Mouse (Mus musculus): Measurements from ENCODE around the gene Esrra.

Gene Esrra

GRCm38 (mm10) chr19:6940396-6941351 is 19.1 kb upstream of the Esrra start:
- DNase-seq = peak; percentile 77

DNA sequence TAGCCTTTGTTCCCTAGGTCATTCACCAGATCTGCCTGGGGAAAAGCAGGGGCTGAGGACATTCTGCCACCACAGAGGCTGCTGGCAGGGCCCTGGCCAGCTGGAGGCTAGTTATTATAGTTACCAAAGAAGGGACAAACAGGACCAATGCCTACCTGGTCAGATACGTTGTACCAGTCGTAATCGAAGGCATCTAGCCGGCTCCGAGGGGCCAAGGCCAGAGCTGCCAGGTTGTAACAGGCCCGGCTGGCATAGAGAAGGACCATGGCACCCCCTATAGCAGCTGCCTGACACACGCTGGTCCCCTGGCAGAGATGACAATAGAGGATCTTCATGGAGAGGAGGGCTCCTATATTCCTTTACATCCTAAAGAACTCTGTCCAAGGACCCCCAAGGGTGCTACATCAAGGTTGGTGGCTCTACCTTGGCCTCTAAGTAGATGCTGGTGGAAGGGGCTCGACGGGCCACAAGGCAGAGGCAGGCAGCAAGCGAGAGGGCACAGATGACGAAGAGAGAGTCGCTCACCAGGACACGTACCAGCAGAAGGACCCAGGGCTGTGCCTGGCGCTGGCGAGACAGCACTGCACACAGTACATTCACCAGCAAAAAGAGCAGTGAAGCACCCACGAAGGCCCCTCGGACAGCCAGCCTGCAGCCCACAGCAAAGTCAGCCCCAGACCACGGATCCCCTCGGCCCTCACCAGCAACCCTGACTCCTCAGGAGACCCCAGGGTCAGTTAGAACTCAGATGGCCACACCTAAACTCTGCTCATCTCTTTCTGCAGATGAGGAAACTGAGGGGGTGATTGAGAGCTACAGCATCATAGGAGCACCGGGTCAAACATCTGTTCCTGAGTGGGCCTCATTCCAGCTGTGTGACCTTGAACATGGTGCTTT is 17.7 kb upstream of the Esrra start:
- peak; percentile 67 for DNase-seq

- peak; percentile 85 for DNase-seq
Measured at GRCm38 (mm10) chr19:6937541-6938465, 16.2 kb upstream of the Esrra start.

DNA sequence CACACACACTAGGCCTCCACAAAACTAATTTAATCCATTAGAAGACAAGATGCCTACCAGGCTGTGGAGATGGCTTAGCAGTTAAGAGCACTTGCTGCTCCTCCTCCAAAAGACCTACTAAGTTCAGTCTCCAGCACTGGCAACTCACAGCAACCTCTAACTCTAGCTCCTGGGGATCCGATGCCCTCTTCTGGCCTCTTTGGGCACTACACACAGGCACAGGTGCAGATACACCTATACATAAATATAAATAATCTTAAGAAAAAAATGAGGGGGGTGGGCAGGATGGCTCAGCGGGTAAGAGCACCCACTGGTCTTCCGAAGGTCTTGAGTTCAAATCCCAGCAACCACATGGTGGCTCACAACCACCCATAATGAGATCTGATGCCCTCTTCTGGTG is 14.7 kb upstream of the Esrra start:
- peak; percentile 64 for DNase-seq

DNA sequence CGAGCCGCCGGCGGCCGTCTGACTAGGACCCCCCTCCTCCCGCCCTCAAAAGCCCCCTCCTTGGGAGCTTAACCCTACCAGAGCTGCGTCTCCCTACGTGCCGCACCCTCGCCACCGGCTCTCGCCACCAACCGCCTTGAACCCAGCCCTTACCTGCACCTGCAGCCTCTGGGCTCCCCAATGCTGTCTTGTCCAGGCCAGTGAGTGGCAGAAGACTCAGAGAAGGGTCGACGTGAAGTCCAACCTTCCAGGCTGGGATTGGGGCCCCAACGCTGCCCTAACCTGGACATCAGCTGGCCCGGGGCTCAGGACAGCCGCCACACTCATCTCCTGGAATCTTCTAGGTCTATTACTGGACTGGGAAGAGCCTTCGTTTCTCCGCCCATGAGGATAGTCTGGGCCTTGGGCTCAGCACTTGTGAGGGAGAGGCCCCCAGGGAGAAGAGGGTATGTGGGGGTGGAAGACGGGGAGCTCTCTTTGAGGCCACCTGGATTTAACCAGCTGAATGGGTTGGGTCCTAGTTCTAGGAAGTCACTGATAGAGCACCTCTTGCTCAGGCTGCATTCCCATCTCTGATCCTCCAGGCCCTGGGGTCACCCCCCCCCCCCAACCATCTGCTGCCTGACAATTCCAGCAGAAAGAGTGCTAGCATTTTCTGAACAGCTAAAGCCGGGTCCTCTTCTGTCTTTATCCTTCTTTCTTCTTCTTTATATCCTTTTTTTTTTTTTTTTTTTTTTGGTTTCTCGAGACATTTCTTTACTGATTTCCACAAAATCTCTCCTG is 12.8 kb upstream of the Esrra start, which contains the start of gene Kcnk4:
Gene Kcnk4 (minus strand): TSS at position 321 of the 783 bp plus-strand sequence.
- DNase-seq = peak; percentile 62

DNA sequence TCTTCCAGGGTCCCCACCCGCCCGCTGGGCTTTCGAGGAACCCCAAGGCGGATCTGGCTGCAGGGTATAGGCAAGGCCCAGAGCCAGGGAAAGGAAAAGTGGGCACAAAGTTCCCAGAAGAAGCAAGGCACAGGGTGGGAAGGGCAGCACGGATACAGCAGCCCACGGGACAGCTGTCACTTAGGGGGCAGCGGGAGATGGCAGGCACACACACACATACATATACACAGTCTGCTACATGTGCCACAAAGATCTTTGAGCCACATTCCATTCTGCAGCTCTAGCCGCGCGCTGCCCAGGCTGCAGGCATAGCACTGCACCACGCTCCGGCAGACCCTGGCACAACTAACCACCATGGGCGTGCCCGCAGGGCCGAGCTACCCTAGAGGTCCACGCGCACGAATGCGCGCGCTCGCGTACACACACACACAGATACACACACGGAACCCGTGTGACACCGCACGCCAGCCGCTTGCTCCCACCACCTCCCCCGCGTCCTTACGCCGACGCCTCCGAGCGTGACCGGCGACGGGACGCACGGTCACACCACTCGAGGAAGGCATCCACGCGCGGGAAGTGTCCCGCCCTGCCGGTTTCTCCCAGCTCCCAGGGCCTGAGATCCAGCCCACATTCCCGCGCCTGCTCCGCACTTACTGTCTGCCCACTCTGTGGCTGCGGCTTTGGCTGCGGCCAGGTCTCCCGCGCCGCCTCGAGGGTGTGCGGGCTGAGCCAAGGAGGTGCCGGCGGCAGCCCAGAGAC is 12.0 kb upstream of the Esrra start:
- peak; percentile 82 for DNase-seq

DNA sequence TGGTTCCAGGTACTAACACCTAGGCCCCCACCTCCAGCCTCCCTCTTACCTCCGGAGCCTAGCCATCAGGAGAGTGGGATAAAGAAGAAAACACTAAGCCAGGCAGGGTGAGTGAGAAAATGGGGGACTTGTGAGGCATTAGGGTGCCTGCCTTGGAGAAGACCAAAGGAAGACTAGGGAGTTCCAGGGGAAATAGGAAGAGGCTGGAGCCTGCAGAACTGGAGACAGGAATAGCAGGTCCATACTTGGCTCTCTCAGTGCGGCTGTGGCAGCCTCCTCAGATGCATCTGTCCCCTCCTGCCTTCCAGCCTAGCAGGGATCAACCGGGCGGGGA is 11.5 kb upstream of the Esrra start:
- no peak for DNase-seq

GRCm38 (mm10) chr19:6932018-6932417 is 10.4 kb upstream of the Esrra start:
- no peak for DNase-seq

- DNase-seq = peak; percentile 67
Measured at GRCm38 (mm10) chr19:6931002-6931401, 9.4 kb upstream of the Esrra start.

DNA sequence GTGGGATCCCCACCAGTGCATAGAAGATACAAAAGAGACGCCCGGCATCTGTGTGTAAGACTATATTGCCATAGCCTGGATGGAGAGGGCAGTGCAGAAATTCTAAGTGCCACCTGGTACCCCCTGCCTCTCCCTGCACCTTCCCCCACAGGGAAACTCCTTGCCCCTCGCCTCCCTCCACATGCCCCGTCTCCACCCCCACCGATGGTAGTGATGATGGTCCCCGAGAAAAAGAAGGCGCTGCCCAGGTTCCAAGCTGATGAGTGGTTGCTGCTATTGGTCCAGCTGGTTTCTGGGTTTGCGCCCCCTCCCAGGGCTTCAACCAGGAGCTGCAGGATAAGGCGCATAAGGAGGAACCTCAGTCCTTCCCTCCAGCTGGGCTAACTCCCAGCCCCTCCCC is 6.5 kb upstream of the Esrra start:
- DNase-seq = peak; percentile 43

- peak; percentile 64 for DNase-seq
Measured at GRCm38 (mm10) chr19:6926559-6927255, 5.1 kb upstream of the Esrra start.

- peak; percentile 60 for DNase-seq
Measured at GRCm38 (mm10) chr19:6925611-6926329, 4.2 kb upstream of the Esrra start.

- no peak for DNase-seq
Measured at GRCm38 (mm10) chr19:6925307-6925573, 3.6 kb upstream of the Esrra start, which contains the start of gene Catsperz. TSS of gene Catsperz (minus strand) at chr19:6925380.

- DNase-seq = peak; percentile 87
Measured at GRCm38 (mm10) chr19:6924461-6925306, 3.1 kb upstream of the Esrra start.

- DNase-seq = peak; percentile 57
Measured at GRCm38 (mm10) chr19:6922901-6923735, 1.5 kb upstream of the Esrra start.

- DNase-seq = peak; percentile 88
Measured at GRCm38 (mm10) chr19:6920741-6921636, 624 bp downstream of the Esrra start.
